Mouse (Mus musculus) forebrain, postnatal 0 days (tissue): ENCODE measurements around the gene Fkbp14. TPM values are rescaled to one million over a fixed set of nuclear protein-coding genes. Genes with fewer than 3 reads are reported as not detected.
A peak's percentile ranks its signal among the peaks of the same experiment; 100 is the strongest.

Source experiments
- ATAC-seq: fragments of 200-750 bp; cut with Nextera tagmentation; 2 replicates; pipeline ENCODE4 v1.8.0; 2017; ENCODE audit warnings: mild to moderate bottlenecking, moderate library complexity
- DNase-seq: peaks from one replicate; pipeline ENCODE4 v3.0.0-alpha.2; 2015
- H3K27ac ChIP-seq: fragments of 300-500 bp; sonication (generic); 2 replicates; pipeline ENCODE4 v1.5.1; 2014; ENCODE audit warnings: low read depth, mild to moderate bottlenecking, antibody characterized with exemption, low read length, moderate library complexity, mixed read lengths
- H3K27me3 ChIP-seq: fragments of 300-500 bp; sonication (generic); 2 replicates; pipeline ENCODE4 v1.6.1; 2014; ENCODE audit warnings: mild to moderate bottlenecking, low read length, mixed read lengths; ENCODE audit not compliant: insufficient read depth
- H3K36me3 ChIP-seq: fragments of 300-500 bp; sonication (generic); 2 replicates; pipeline ENCODE4 v1.6.1; 2014; ENCODE audit warnings: mild to moderate bottlenecking, moderate library complexity; ENCODE audit not compliant: insufficient read depth
- H3K4me1 ChIP-seq: fragments of 300-500 bp; sonication (generic); 2 replicates; pipeline ENCODE4 v1.6.1; 2014; ENCODE audit warnings: antibody characterized with exemption; ENCODE audit not compliant: insufficient read depth
- H3K4me2 ChIP-seq: fragments of 300-500 bp; sonication (generic); 2 replicates; pipeline ENCODE4 v1.6.1; 2014; ENCODE audit warnings: low read depth, mild to moderate bottlenecking, moderate library complexity
- H3K4me3 ChIP-seq: fragments of 300-500 bp; sonication (generic); 2 replicates; pipeline ENCODE4 v1.5.1; 2014; ENCODE audit warnings: low read depth, low read length, mixed read lengths
- H3K9ac ChIP-seq: fragments of 300-500 bp; sonication (generic); 2 replicates; pipeline ENCODE4 v1.6.1; 2014; ENCODE audit warnings: mild to moderate bottlenecking
- H3K9me3 ChIP-seq: fragments of 300-500 bp; sonication (generic); 2 replicates; pipeline ENCODE4 v1.6.1; 2016; ENCODE audit warnings: low read length
- CTCF ChIP-seq: sonication (generic); IDR thresholded peaks from 2 replicates; pipeline ENCODE4 v1.5.1; 2016; ENCODE audit warnings: antibody characterized with exemption, control low read depth, low read depth
- WGBS: fragments of 180-500 bp; shearing (Covaris S2); extraction: QIAGEN DNeasy Blood & Tissue Kit; methylation state at CpG from one replicate; pipeline ENCODE4 v1.1.7; 2014; 5-methylcytosine and 5-hydroxymethylcytosine counted together
- polyA plus RNA-seq: library from polyadenylated mRNA; unstranded; fragments of >200 nt; fragmentation: Nextera tagmentation; extraction: Ambion mirVana; gene quantifications from 2 replicates; pipeline ENCODE4 v1.2.1, GENCODE M21; 2015
- total RNA-seq: library from RNA; depleted of rRNA; stranded (reverse); fragments of >200 nt; gene quantifications from 2 replicates; pipeline ENCODE4 v1.2.3, GENCODE M21; 2014

Gene Fkbp14
- total and polyA plus RNA-seq, 2 experiments from 2014 or later: 4.5 to 9.6 TPM

GRCm38 (mm10) chr6:54590691-54591090 is 6.4 kb downstream of the Fkbp14 start:
- 95% methylated on average over 2 of the region's 2 CpGs for WGBS
- H3K4me1 ChIP-seq: peaks cover 5% of the 10 kb centered on the region; the same call in 1 of the 2 replicates
- TF ChIP-seq CTCF: no peak

GRCm38 (mm10) chr6:54588212-54588611 is 8.9 kb downstream of the Fkbp14 start:
- no peaks in the 10 kb centered on the region for H3K27me3 ChIP-seq
- no peak overlapping the region for H3K4me2 ChIP-seq
- no peaks in the 10 kb centered on the region for H3K36me3 ChIP-seq
- H3K9me3 ChIP-seq: no peaks in the 10 kb centered on the region
- DNase-seq: no peak
- no peak overlapping the region for H3K9ac ChIP-seq
- peaks cover 4% of the 10 kb centered on the region; the same call in 1 of the 2 replicates for H3K4me1 ChIP-seq
- TF ChIP-seq CTCF: no peak
- no peak for ATAC-seq
- 48% methylated on average over 1 of the region's 1 CpGs for WGBS
- no peak overlapping the region for H3K27ac ChIP-seq
- no peak overlapping the region for H3K4me3 ChIP-seq

More at GRCm38 (mm10) chr6:54590691-54591090, 6.4 kb downstream of the Fkbp14 start:
- no peak overlapping the region for H3K4me3 ChIP-seq
- no peak overlapping the region for H3K9ac ChIP-seq
- no peaks in the 10 kb centered on the region for H3K9me3 ChIP-seq
- H3K36me3 ChIP-seq: no peaks in the 10 kb centered on the region
- H3K27me3 ChIP-seq: no peaks in the 10 kb centered on the region
- no peak overlapping the region for H3K27ac ChIP-seq
- no peak for DNase-seq
- H3K4me2 ChIP-seq: no peak overlapping the region
- ATAC-seq: no peak

GRCm38 (mm10) chr6:54587683-54588082 is 9.4 kb downstream of the Fkbp14 start:
- no peak overlapping the region for H3K9ac ChIP-seq
- 90% methylated on average over 4 of the region's 4 CpGs for WGBS
- H3K9me3 ChIP-seq: no peaks in the 10 kb centered on the region
- no peak overlapping the region for H3K4me3 ChIP-seq
- H3K27me3 ChIP-seq: no peaks in the 10 kb centered on the region
- ATAC-seq: no peak
- no peak overlapping the region for H3K4me2 ChIP-seq
- H3K36me3 ChIP-seq: no peaks in the 10 kb centered on the region
- no peak for DNase-seq
- H3K4me1 ChIP-seq: peaks cover 2% of the 10 kb centered on the region; the same call in 1 of the 2 replicates
- H3K27ac ChIP-seq: no peak overlapping the region
- TF ChIP-seq CTCF: no peak

GRCm38 (mm10) chr6:54586911-54587310 is 10.2 kb downstream of the Fkbp14 start:
- Histone ChIP-seq H3K4me3 (no peak overlapping the region), H3K9ac (no peak overlapping the region), H3K4me2 (no peak overlapping the region), H3K9me3 (no peaks in the 10 kb centered on the region), H3K27ac (no peak overlapping the region), H3K4me1 (no peaks in the 10 kb centered on the region), H3K27me3 (no peaks in the 10 kb centered on the region), H3K36me3 (no peaks in the 10 kb centered on the region)
- WGBS: 66% methylated on average over 8 of the region's 8 CpGs
- DNase-seq: no peak
- no peak for TF ChIP-seq CTCF
- ATAC-seq: no peak

GRCm38 (mm10) chr6:54586175-54586574 is 10.9 kb downstream of the Fkbp14 start:
- peak; percentile 55; the same call in 1 of the 2 replicates for ATAC-seq
- no peaks in the 10 kb centered on the region for H3K4me1 ChIP-seq

GRCm38 (mm10) chr6:54573218-54573955 is 23.7 kb downstream of the Fkbp14 start:
- 9% methylated on average over 6 of the region's 6 CpGs for WGBS
- Histone ChIP-seq H3K27me3 (no peaks in the 10 kb centered on the region), H3K4me1 (peaks cover 19% of the 10 kb centered on the region), H3K9me3 (no peaks in the 10 kb centered on the region), H3K9ac (no peak overlapping the region), H3K4me2 (peak overlapping the region; percentile 24; the same call in 1 of the 2 replicates), H3K36me3 (no peaks in the 10 kb centered on the region), H3K4me3 (no peak overlapping the region), H3K27ac (peak overlapping the region; percentile 54; the same call in 1 of the 2 replicates)
- ATAC-seq (peak; percentile 81), DNase-seq (no peak)
- no peak for TF ChIP-seq CTCF

More at GRCm38 (mm10) chr6:54586175-54586574, 10.9 kb downstream of the Fkbp14 start:
- Histone ChIP-seq H3K4me3 (no peak overlapping the region), H3K4me2 (no peak overlapping the region), H3K9me3 (no peaks in the 10 kb centered on the region), H3K27ac (no peak overlapping the region), H3K27me3 (no peaks in the 10 kb centered on the region), H3K36me3 (no peaks in the 10 kb centered on the region), H3K9ac (no peak overlapping the region)
- TF ChIP-seq CTCF: peak; percentile 85
- 23% methylated on average over 2 of the region's 2 CpGs for WGBS
- peak; percentile 70 for DNase-seq

GRCm38 (mm10) chr6:54569776-54570175 is 27.3 kb downstream of the Fkbp14 start:
- DNase-seq (no peak), ATAC-seq (no peak)
- TF ChIP-seq CTCF: no peak
- WGBS: 11% methylated on average over 7 of the region's 7 CpGs
- Histone ChIP-seq H3K4me3 (no peak overlapping the region), H3K27me3 (no peaks in the 10 kb centered on the region), H3K9me3 (no peaks in the 10 kb centered on the region), H3K4me2 (peak overlapping the region; percentile 26; the same call in 1 of the 2 replicates), H3K9ac (0 out of 2 replicates have a peak overlapping the region, but pooled peaks have one; percentile 6), H3K27ac (peak overlapping the region; percentile 46), H3K36me3 (no peaks in the 10 kb centered on the region), H3K4me1 (peaks cover 21% of the 10 kb centered on the region)
